Mouse (Mus musculus): ENCODE measurements around the gene Tnc.
"Not testable (repeated sequence)": the region's sequence is repeated elsewhere in the genome, so short reads cannot be mapped to it uniquely, and the experiment has no call there.

Tnc gene

DNA sequence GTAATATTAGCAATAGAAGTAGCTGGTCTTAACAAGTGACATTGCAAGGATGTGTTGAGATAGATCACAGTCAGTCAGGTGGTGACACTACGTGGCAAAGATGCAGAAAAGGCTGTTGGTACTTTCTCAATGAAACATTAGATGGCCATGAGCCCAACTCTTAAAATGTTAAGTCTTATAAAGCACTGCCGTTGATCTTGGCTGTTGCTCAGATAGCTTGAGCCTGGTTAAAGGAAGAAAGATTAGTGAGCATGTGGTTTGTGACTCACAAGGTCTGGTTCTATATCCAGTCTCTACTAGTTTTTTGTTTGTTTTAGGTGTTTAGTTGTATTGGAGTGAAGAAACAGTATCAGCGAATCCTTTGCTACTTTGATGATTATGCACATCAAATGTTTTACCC, 76.9 kb downstream of the Tnc start:
- no peak for DNase-seq (ENCODE audit: low spot score in 2 of 2)

DNA sequence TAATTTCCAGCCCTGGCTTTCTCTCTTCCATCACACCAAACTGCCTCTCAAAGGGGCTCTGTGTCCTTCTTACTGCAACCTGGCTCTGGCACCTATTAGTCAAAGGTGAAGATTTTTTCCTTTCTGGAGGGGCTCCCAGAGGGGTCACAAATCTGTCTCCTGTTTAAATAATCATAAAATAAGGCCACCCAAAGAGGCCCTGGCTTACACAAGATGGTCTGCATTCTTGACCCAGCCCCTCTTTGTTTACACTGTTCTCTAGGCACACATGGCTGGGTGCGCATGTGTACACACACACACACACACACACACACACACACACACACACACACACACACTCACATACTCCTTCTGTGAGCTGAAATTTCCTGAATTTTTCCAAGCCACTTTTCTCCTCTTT, 83.4 kb downstream of the Tnc start:
- no peak for DNase-seq (ENCODE audit: low spot score in 2 of 2)

- no peak for DNase-seq (ENCODE audit: low spot score in 2 of 2)
These were observed 84.9 kb downstream of the Tnc start for GRCm38 (mm10) chr4:63961858-63962468.

DNA sequence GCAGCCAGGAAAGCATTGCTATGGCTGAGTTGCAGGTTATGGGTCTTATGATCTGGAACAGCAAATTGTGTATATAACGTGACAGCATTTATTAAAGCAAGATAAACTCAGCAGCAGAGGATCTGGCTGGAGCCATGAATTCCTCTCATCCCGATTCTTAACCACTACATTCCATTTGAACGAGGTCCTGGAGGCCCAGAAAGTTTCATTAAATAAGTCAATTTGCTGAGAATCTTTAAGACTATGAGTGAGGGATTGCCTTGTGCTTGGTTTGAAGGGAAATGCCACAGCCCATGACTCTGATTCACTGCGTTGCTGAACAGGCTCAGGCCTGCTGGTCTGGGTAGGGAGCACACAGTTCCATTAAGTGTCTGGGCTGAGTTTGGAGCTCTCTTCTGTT, 88.2 kb downstream of the Tnc start:
- DNase-seq (ENCODE audit: low spot score in 2 of 2) = no peak

GRCm38 (mm10) chr4:63950054-63950453, 96.8 kb downstream of the Tnc start:
- DNase-seq (ENCODE audit: low spot score in 2 of 2) = no peak

- not testable (repeated sequence) for DNase-seq (ENCODE audit: low spot score in 2 of 2)
These were observed 98.1 kb downstream of the Tnc start for GRCm38 (mm10) chr4:63948688-63949073.

DNA sequence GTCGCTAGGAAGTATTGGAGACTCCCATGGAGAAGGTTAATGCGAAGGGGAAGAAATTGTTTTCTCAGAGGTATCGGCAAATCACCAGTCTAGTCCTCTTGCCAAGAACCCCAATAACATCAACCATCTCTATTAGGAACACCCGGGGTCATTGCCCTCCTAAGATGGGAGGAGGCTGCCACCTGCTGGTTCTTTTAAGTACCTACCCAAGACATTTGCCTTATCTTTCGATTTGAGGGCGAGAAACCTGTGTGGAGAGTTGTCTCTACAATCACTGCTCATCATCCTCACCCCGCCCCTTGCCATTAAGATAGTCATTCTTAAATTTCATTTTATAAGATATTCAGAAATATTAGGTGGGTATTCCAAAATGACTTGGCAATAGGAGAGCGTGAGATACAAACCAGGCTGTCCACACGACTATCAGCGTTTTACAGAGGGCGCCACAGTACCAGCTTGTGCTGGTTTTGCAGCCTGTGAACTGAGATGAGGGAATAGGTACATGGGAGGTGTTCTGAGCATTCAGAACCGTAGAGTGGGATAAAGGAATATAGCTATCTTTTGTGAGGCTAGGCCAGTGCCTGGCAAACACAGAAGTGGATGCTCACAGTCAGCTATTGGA, 98.6 kb downstream of the Tnc start:
- DNase-seq (ENCODE audit: low spot score in 2 of 2) = peak; percentile 12 to 38

DNA sequence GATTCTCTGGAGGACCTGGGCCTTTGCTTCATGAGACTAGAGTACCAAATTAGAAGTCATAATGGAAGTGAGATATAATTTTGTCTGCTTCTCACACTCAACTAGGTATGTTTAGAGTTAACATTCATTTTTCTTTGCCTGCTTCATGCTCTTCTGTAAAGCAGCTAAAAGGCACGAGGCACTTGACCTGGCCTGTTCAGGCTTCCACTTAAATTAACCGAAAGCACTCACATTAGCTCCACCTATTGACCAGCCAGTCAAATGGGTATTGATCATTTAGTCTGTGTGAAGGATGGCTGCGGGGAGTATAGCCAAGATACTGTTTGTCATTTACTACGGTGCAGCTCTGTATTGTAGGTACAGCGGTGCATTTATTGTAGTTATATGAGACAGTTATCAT, 103.0 kb downstream of the Tnc start:
- DNase-seq (ENCODE audit: low spot score in 2 of 2) = no peak

GRCm38 (mm10) chr4:63942875-63943274, 103.9 kb downstream of the Tnc start:
- no peak for DNase-seq (ENCODE audit: low spot score in 2 of 2)

DNA sequence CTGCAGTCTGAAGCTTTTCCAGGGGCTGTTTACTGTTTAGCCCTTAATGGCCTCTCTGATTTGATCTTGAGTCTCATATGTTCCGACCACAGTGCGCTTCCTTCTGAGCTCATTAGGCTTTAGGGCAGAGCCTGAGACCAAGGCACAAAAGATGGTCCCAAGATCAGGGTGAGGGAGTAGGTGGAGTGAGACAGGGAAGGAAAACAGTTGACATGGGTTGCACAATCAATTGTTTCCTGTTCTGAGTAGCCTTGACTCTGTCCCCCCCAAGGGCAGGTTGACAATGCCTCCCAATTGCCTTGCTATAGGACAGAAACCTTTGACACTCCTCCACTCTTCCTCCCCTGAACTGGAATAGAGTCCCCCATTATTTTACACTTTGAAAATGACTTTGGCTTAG, 105.4 kb downstream of the Tnc start:
- no peak for DNase-seq (ENCODE audit: low spot score in 2 of 2)

- no peak for DNase-seq (ENCODE audit: low spot score in 2 of 2)
These were observed 107.4 kb downstream of the Tnc start for GRCm38 (mm10) chr4:63939428-63939827.

DNA sequence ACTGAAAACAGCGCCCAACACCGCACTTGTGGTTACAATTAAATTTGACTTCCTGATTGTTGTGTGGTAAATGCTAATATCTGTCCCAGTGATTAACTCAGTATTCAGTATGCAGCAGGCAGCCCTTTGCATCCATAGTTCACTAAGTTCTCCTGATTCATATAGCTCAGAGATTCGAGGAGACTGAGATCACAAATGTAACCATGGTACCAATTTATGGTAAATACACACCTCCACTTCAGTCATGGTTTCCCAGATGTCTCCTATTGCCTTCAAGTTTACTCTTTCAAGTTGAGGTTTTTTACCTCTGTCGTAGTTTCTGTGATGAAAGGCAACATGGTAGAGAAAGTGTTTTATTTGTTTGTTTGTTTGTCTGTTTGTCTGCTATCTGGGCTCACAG, 110.9 kb downstream of the Tnc start:
- no peak for DNase-seq (ENCODE audit: low spot score in 2 of 2)

DNA sequence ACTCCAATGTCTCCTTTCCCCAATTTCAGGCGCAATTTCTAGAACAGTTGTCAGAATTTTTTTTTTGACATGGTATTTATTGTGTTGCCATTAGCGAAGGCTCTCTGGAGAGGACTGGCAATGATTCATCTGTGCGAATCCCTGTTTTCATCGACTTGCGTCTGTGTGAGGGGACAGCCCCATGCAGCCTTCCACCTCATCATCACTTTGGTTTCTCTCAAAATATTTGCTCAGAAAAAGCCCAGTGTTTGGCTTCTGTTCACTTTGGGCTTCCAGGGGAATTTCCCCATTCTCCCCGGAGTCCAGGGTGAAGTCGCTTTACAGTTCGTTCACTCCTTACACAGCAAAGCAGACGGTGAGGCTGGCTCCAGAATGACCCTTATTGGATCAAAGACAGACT, 111.5 kb downstream of the Tnc start:
- DNase-seq (ENCODE audit: low spot score in 2 of 2) = no peak

DNA sequence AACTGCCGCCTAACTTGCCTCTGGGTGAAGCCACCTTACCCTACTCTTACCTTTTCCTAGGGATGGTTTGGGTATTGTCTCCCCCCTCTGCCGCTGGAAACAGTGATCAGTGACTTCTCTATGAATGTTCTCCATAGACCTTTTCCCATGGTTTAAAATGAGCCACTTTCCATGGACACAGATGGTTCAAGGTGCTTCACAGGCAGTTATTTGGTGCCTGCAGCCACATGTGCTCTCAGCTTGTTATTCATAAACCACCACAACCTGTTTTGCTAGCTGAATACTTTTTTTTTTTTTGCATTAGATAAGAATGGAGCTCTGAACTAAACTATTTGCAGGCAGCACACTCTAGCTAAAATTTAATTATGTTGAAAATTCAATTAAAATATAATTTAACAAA, 116.0 kb downstream of the Tnc start:
- no peak for DNase-seq (ENCODE audit: low spot score in 2 of 2)

DNA sequence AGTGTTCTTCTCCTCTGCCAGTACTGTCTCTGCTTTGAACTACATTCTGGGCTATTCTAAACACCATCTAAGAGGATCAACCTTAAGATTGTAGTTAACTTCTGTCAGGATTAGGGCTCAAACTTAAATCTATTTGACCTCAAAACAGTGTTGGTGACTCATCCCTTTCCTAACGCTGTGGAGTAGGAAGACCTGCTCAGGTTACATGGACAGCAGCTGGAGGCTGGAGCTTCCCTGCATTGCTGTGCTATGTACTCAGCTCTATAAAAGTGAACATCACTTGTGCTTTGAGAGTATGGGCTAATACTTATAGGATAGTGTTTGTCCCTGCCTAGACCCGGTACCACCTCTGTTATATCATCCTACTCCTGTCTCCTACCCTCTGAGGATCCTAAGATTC, 117.3 kb downstream of the Tnc start:
- no peak for DNase-seq (ENCODE audit: low spot score in 2 of 2)

DNA sequence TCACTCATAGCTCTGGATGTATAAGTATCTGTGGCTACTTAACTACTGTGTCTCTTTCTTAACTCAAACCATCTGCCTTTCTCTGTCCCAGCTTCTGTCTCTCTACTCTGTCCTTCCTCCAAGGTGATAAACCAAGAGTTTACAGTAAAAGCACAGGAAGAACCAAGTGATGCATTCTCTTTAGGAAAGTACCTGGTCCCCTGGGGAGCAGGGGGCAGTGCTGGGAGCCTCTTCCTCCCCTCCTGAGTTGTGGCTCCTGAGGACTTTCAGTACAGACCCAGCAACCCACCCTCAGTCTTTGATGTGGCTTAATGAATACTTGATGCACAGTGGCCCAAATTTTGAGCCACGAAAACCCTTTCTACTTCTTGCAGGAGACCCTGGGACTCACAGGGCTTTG, 118.6 kb downstream of the Tnc start:
- DNase-seq (ENCODE audit: low spot score in 2 of 2) = no peak

DNA sequence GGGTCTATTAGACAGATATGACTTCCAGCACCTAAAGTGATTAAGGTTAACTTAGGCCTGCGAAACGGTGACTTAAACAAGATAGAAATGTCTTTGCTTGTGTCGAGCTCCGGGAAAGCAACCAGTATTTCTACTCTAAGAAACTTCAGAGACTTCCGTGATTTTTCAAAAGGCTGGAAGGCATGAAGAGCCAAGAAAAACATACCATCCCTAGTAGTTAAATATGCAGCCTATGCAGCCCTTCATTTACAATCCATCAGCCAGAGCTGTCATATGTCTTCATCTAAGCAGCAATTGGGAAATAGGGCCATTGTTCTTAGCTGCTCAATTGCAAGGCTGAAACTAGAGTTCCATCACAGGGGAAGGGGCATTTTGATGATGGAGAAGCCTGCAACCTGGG, 129.6 kb downstream of the Tnc start:
- no peak for DNase-seq (ENCODE audit: low spot score in 2 of 2)

- no peak for DNase-seq (ENCODE audit: low spot score in 2 of 2)
These were observed 130.1 kb downstream of the Tnc start for GRCm38 (mm10) chr4:63916753-63917152.

DNA sequence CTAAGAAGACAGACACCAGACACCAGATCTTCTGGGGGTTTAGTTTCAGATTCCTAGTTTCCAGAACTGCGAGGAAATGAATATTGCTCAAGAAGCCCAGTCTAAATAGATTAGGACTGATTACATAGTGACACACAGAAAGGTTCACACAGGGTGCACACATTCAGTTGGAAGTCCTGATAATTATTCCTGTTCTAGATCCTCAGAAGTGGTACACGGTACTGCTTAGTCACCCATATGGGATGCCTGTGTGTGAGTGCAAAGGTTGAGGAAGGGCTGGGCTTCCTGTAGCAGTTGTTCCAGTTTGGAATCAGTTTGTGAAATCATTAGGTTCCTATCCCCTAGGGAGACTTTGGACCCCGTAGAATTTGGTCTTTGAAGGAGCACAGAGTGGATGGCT, 130.5 kb downstream of the Tnc start:
- no peak for DNase-seq (ENCODE audit: low spot score in 2 of 2)
